Mouse (Mus musculus): ENCODE data around the gene Fam213a. TPM values are rescaled to one million over a fixed set of nuclear protein-coding genes. Genes with fewer than 3 reads are reported as not detected.

Fam213a gene
- polyA plus RNA-seq, 1 experiment = 7.3 TPM

- 68% methylated on average over 10 of the region's 10 CpGs for WGBS
- DNase-seq = no peak
- TF ChIP-seq POLR2A (IDR thresholded peaks at IDR 0.05; ENCODE audit: control insufficient read depth, extremely low read depth, insufficient read depth, low read length, poor library complexity) = no peak
- no peak for TF ChIP-seq CTCF (IDR thresholded peaks at IDR 0.05; ENCODE audit: borderline replicate concordance, control insufficient read depth, extremely low read depth, insufficient read depth, low read length, poor library complexity)
- Histone ChIP-seq H3K27me3 (ENCODE audit: control insufficient read depth, insufficient read depth, low read length) (no peaks in the 10 kb centered on the region), H3K4me3 (ENCODE audit: control insufficient read depth, insufficient read depth, low read length) (no peak overlapping the region), H3K4me1 (replicated peaks; ENCODE audit: control insufficient read depth, insufficient read depth, low read length) (no peaks in the 10 kb centered on the region), H3K36me3 (ENCODE audit: control insufficient read depth, insufficient read depth, low read length) (no peaks in the 10 kb centered on the region), H3K27ac (ENCODE audit: control insufficient read depth, insufficient read depth, low read length) (no peak overlapping the region)
Measured at GRCm38 (mm10) chr14:41006263-41006662, 7.3 kb downstream of the Fam213a start.

- H3K27me3 ChIP-seq (ENCODE audit: control insufficient read depth, insufficient read depth, low read length) = no peaks in the 10 kb centered on the region
- H3K27ac ChIP-seq (ENCODE audit: control insufficient read depth, insufficient read depth, low read length) = no peak overlapping the region
- no peak overlapping the region for H3K4me3 ChIP-seq (ENCODE audit: control insufficient read depth, insufficient read depth, low read length)
- no peaks in the 10 kb centered on the region for H3K4me1 ChIP-seq (replicated peaks; ENCODE audit: control insufficient read depth, insufficient read depth, low read length)
- no peak for TF ChIP-seq POLR2A (IDR thresholded peaks at IDR 0.05; ENCODE audit: control insufficient read depth, extremely low read depth, insufficient read depth, low read length, poor library complexity)
- no peak for TF ChIP-seq CTCF (IDR thresholded peaks at IDR 0.05; ENCODE audit: borderline replicate concordance, control insufficient read depth, extremely low read depth, insufficient read depth, low read length, poor library complexity)
- no peak for DNase-seq
- 74% methylated on average over 9 of the region's 9 CpGs for WGBS
- H3K36me3 ChIP-seq (ENCODE audit: control insufficient read depth, insufficient read depth, low read length) = no peaks in the 10 kb centered on the region
Measured at GRCm38 (mm10) chr14:41005716-41006115, 7.9 kb downstream of the Fam213a start.

GRCm38 (mm10) chr14:41004201-41005141, 9.1 kb downstream of the Fam213a start:
- H3K4me3 ChIP-seq (ENCODE audit: control insufficient read depth, insufficient read depth, low read length) = no peak overlapping the region
- TF ChIP-seq POLR2A (IDR thresholded peaks at IDR 0.05; ENCODE audit: control insufficient read depth, extremely low read depth, insufficient read depth, low read length, poor library complexity) = no peak
- no peak for TF ChIP-seq CTCF (IDR thresholded peaks at IDR 0.05; ENCODE audit: borderline replicate concordance, control insufficient read depth, extremely low read depth, insufficient read depth, low read length, poor library complexity)
- DNase-seq = no peak

GRCm38 (mm10) chr14:41001576-41001975, 12.0 kb downstream of the Fam213a start:
- Histone ChIP-seq H3K36me3 (ENCODE audit: control insufficient read depth, insufficient read depth, low read length) (no peaks in the 10 kb centered on the region), H3K27me3 (ENCODE audit: control insufficient read depth, insufficient read depth, low read length) (no peaks in the 10 kb centered on the region), H3K27ac (ENCODE audit: control insufficient read depth, insufficient read depth, low read length) (no peak overlapping the region), H3K4me1 (replicated peaks; ENCODE audit: control insufficient read depth, insufficient read depth, low read length) (no peaks in the 10 kb centered on the region), H3K4me3 (ENCODE audit: control insufficient read depth, insufficient read depth, low read length) (no peak overlapping the region)
- DNase-seq = no peak
- TF ChIP-seq POLR2A (IDR thresholded peaks at IDR 0.05; ENCODE audit: control insufficient read depth, extremely low read depth, insufficient read depth, low read length, poor library complexity) (no peak), CTCF (IDR thresholded peaks at IDR 0.05; ENCODE audit: borderline replicate concordance, control insufficient read depth, extremely low read depth, insufficient read depth, low read length, poor library complexity) (no peak)
- 95% methylated on average over 5 of the region's 5 CpGs for WGBS

More at GRCm38 (mm10) chr14:41004201-41005141, 9.1 kb downstream of the Fam213a start:
- H3K36me3 ChIP-seq (ENCODE audit: control insufficient read depth, insufficient read depth, low read length) = no peaks in the 10 kb centered on the region
- no peaks in the 10 kb centered on the region for H3K4me1 ChIP-seq (replicated peaks; ENCODE audit: control insufficient read depth, insufficient read depth, low read length)
- no peak overlapping the region for H3K27ac ChIP-seq (ENCODE audit: control insufficient read depth, insufficient read depth, low read length)
- H3K27me3 ChIP-seq (ENCODE audit: control insufficient read depth, insufficient read depth, low read length) = no peaks in the 10 kb centered on the region
- WGBS = 90% methylated on average over 22 of the region's 22 CpGs

GRCm38 (mm10) chr14:41000801-41001200, 12.8 kb downstream of the Fam213a start:
- Histone ChIP-seq H3K27me3 (ENCODE audit: control insufficient read depth, insufficient read depth, low read length) (no peaks in the 10 kb centered on the region), H3K36me3 (ENCODE audit: control insufficient read depth, insufficient read depth, low read length) (no peaks in the 10 kb centered on the region), H3K4me3 (ENCODE audit: control insufficient read depth, insufficient read depth, low read length) (no peak overlapping the region), H3K27ac (ENCODE audit: control insufficient read depth, insufficient read depth, low read length) (no peak overlapping the region), H3K4me1 (replicated peaks; ENCODE audit: control insufficient read depth, insufficient read depth, low read length) (no peaks in the 10 kb centered on the region)
- TF ChIP-seq POLR2A (IDR thresholded peaks at IDR 0.05; ENCODE audit: control insufficient read depth, extremely low read depth, insufficient read depth, low read length, poor library complexity) (no peak), CTCF (IDR thresholded peaks at IDR 0.05; ENCODE audit: borderline replicate concordance, control insufficient read depth, extremely low read depth, insufficient read depth, low read length, poor library complexity) (no peak)
- 94% methylated on average over 4 of the region's 4 CpGs for WGBS
- no peak for DNase-seq

- Histone ChIP-seq H3K4me1 (replicated peaks; ENCODE audit: control insufficient read depth, insufficient read depth, low read length) (no peaks in the 10 kb centered on the region), H3K36me3 (ENCODE audit: control insufficient read depth, insufficient read depth, low read length) (no peaks in the 10 kb centered on the region), H3K27ac (ENCODE audit: control insufficient read depth, insufficient read depth, low read length) (no peak overlapping the region), H3K27me3 (ENCODE audit: control insufficient read depth, insufficient read depth, low read length) (no peaks in the 10 kb centered on the region), H3K4me3 (ENCODE audit: control insufficient read depth, insufficient read depth, low read length) (no peak overlapping the region)
- TF ChIP-seq CTCF (IDR thresholded peaks at IDR 0.05; ENCODE audit: borderline replicate concordance, control insufficient read depth, extremely low read depth, insufficient read depth, low read length, poor library complexity) = no peak
- no peak for TF ChIP-seq POLR2A (IDR thresholded peaks at IDR 0.05; ENCODE audit: control insufficient read depth, extremely low read depth, insufficient read depth, low read length, poor library complexity)
- WGBS = 70% methylated on average over 7 of the region's 7 CpGs
- DNase-seq = no peak
Measured at GRCm38 (mm10) chr14:40999904-41000645, 13.5 kb downstream of the Fam213a start.
